Mouse (Mus musculus) midbrain, embryonic 14.5 days (tissue): ENCODE measurements at regions not wholly inside any gene's neighbourhood (a gene's known extent, or its start where the extent isn't known, plus 50 kb on each side); places are given as distances from the start of the nearest gene placed in this dataset.

Experiments
- ATAC-seq: fragments of 200-750 bp; cut with Nextera tagmentation; 2 replicates; pipeline ENCODE4 v1.8.0; 2017; ENCODE audit warnings: moderate number of reproducible peaks, moderate library complexity; ENCODE audit not compliant: low FRiP score, low TSS enrichment
- DNase-seq: peaks from one replicate; pipeline ENCODE4 v3.0.0-alpha.2; 2015
- H3K27ac ChIP-seq: fragments of 300-500 bp; sonication (generic); replicated peaks from 2 replicates; pipeline ENCODE4 v1.5.1; 2014; ENCODE audit warnings: mild to moderate bottlenecking, low read depth, low read length, moderate library complexity
- H3K27me3 ChIP-seq: fragments of 300-500 bp; sonication (generic); 2 replicates; pipeline ENCODE4 v1.6.1; 2014; ENCODE audit warnings: low read length, control low read depth, mixed read lengths; ENCODE audit not compliant: control insufficient read depth, insufficient read depth
- H3K36me3 ChIP-seq: fragments of 300-500 bp; sonication (generic); 2 replicates; pipeline ENCODE4 v1.6.1; 2014; ENCODE audit warnings: low read length, control low read depth; ENCODE audit not compliant: control insufficient read depth, insufficient read depth
- H3K4me1 ChIP-seq: fragments of 300-500 bp; sonication (generic); 2 replicates; pipeline ENCODE4 v1.6.1; 2014; ENCODE audit warnings: mild to moderate bottlenecking, antibody characterized with exemption, low read length, control low read depth; ENCODE audit not compliant: control insufficient read depth, insufficient read depth
- H3K4me2 ChIP-seq: fragments of 300-500 bp; sonication (generic); 2 replicates; pipeline ENCODE4 v1.6.1; 2014; ENCODE audit warnings: mild to moderate bottlenecking, low read length, moderate library complexity
- H3K4me3 ChIP-seq: fragments of 300-500 bp; sonication (generic); replicated peaks from 2 replicates; pipeline ENCODE4 v1.5.1; 2014; ENCODE audit warnings: low read depth, low read length
- H3K9ac ChIP-seq: fragments of 300-500 bp; sonication (generic); replicated peaks from 2 replicates; pipeline ENCODE4 v1.6.1; 2014; ENCODE audit warnings: mild to moderate bottlenecking, low read length, moderate library complexity
- H3K9me3 ChIP-seq: fragments of 300-500 bp; sonication (generic); 2 replicates; pipeline ENCODE4 v1.6.1; 2016; ENCODE audit warnings: low read length, control low read depth, mixed read lengths; ENCODE audit not compliant: control insufficient read depth
- WGBS: fragments of 180-500 bp; shearing (Covaris S2); extraction: QIAGEN DNeasy Blood & Tissue Kit; methylation state at CpG from one replicate; pipeline ENCODE4 v1.1.7; 2014; 5-methylcytosine and 5-hydroxymethylcytosine counted together

- Histone ChIP-seq H3K27me3 (no peaks in the 10 kb centered on the region), H3K4me3 (no peak overlapping the region), H3K4me1 (no peaks in the 10 kb centered on the region), H3K27ac (no peak overlapping the region), H3K4me2 (no peak overlapping the region), H3K9me3 (no peaks in the 10 kb centered on the region), H3K36me3 (no peaks in the 10 kb centered on the region), H3K9ac (no peak overlapping the region)
- ATAC-seq = no peak
- 92% methylated on average over 4 of the region's 4 CpGs for WGBS
- no peak for DNase-seq
Observed at GRCm38 (mm10) chr14:76850641-76851040, 185.9 kb upstream of the Ccdc122 start.

GRCm38 (mm10) chr14:76850051-76850450, 186.5 kb upstream of the Ccdc122 start:
- 41% methylated on average over 13 of the region's 13 CpGs for WGBS
- no peak for DNase-seq
- H3K4me2 ChIP-seq = no peak overlapping the region
- H3K36me3 ChIP-seq = no peaks in the 10 kb centered on the region
- H3K27ac ChIP-seq = no peak overlapping the region
- H3K27me3 ChIP-seq = no peaks in the 10 kb centered on the region
- no peaks in the 10 kb centered on the region for H3K4me1 ChIP-seq
- H3K4me3 ChIP-seq = no peak overlapping the region
- H3K9me3 ChIP-seq = no peaks in the 10 kb centered on the region
- ATAC-seq = no peak
- no peak overlapping the region for H3K9ac ChIP-seq

- Histone ChIP-seq H3K27ac (no peak overlapping the region), H3K27me3 (no peaks in the 10 kb centered on the region), H3K9ac (no peak overlapping the region), H3K4me3 (no peak overlapping the region), H3K36me3 (no peaks in the 10 kb centered on the region), H3K4me2 (no peak overlapping the region), H3K4me1 (no peaks in the 10 kb centered on the region), H3K9me3 (no peaks in the 10 kb centered on the region)
- ATAC-seq (no peak), DNase-seq (no peak)
- WGBS = 72% methylated on average over 6 of the region's 6 CpGs
Observed at GRCm38 (mm10) chr14:76849636-76850035, 186.9 kb upstream of the Ccdc122 start.

- Histone ChIP-seq H3K27ac (no peak overlapping the region), H3K27me3 (no peaks in the 10 kb centered on the region), H3K36me3 (no peaks in the 10 kb centered on the region), H3K4me3 (no peak overlapping the region), H3K4me2 (no peak overlapping the region), H3K9me3 (no peaks in the 10 kb centered on the region), H3K4me1 (no peaks in the 10 kb centered on the region), H3K9ac (no peak overlapping the region)
- 72% methylated on average over 3 of the region's 3 CpGs for WGBS
- DNase-seq = no peak
- no peak for ATAC-seq
Observed at GRCm38 (mm10) chr14:76849071-76849470, 187.5 kb upstream of the Ccdc122 start.

- Histone ChIP-seq H3K4me2 (no peak overlapping the region), H3K9ac (no peak overlapping the region), H3K27ac (no peak overlapping the region), H3K4me3 (no peak overlapping the region), H3K9me3 (no peaks in the 10 kb centered on the region), H3K36me3 (no peaks in the 10 kb centered on the region), H3K4me1 (no peaks in the 10 kb centered on the region), H3K27me3 (no peaks in the 10 kb centered on the region)
- no peak for ATAC-seq
- 86% methylated on average over 3 of the region's 3 CpGs for WGBS
- DNase-seq = no peak
Observed at GRCm38 (mm10) chr14:76845706-76846105, 190.9 kb upstream of the Ccdc122 start.

GRCm38 (mm10) chr14:76844717-76845116, 191.9 kb upstream of the Ccdc122 start:
- Histone ChIP-seq H3K27me3 (no peaks in the 10 kb centered on the region), H3K4me3 (no peak overlapping the region), H3K9me3 (no peaks in the 10 kb centered on the region), H3K4me1 (no peaks in the 10 kb centered on the region), H3K4me2 (no peak overlapping the region), H3K9ac (no peak overlapping the region), H3K36me3 (no peaks in the 10 kb centered on the region), H3K27ac (no peak overlapping the region)
- 86% methylated on average over 1 of the region's 1 CpGs for WGBS
- ATAC-seq (no peak), DNase-seq (no peak)

- no peak for ATAC-seq
Observed at GRCm38 (mm10) chr14:76837583-76838220, 198.9 kb upstream of the Ccdc122 start.

GRCm38 (mm10) chr14:76836926-76837516, 199.6 kb upstream of the Ccdc122 start:
- Histone ChIP-seq H3K9ac (no peak overlapping the region), H3K27me3 (no peaks in the 10 kb centered on the region), H3K9me3 (no peaks in the 10 kb centered on the region), H3K4me2 (no peak overlapping the region), H3K4me1 (peaks cover 4% of the 10 kb centered on the region; the same call in 1 of the 2 replicates), H3K4me3 (no peak overlapping the region), H3K36me3 (no peaks in the 10 kb centered on the region), H3K27ac (no peak overlapping the region)
- 57% methylated on average over 10 of the region's 10 CpGs for WGBS
- ATAC-seq = no peak
- peak; percentile 11 for DNase-seq

More at GRCm38 (mm10) chr14:76837583-76838220, 198.9 kb upstream of the Ccdc122 start:
- Histone ChIP-seq H3K4me1 (peaks cover 4% of the 10 kb centered on the region; the same call in 1 of the 2 replicates), H3K36me3 (no peaks in the 10 kb centered on the region), H3K27me3 (no peaks in the 10 kb centered on the region), H3K4me3 (no peak overlapping the region), H3K9ac (no peak overlapping the region), H3K9me3 (no peaks in the 10 kb centered on the region), H3K27ac (no peak overlapping the region), H3K4me2 (no peak overlapping the region)
- 94% methylated on average over 5 of the region's 5 CpGs for WGBS
- no peak for DNase-seq

- DNase-seq = no peak
- peaks cover 4% of the 10 kb centered on the region; the same call in 1 of the 2 replicates for H3K4me1 ChIP-seq
- WGBS = 93% methylated on average over 2 of the region's 2 CpGs
Observed at GRCm38 (mm10) chr14:76836271-76836670, 200.3 kb upstream of the Ccdc122 start.

More at GRCm38 (mm10) chr14:76836271-76836670, 200.3 kb upstream of the Ccdc122 start:
- no peak for ATAC-seq
- Histone ChIP-seq H3K36me3 (no peaks in the 10 kb centered on the region), H3K27ac (no peak overlapping the region), H3K27me3 (no peaks in the 10 kb centered on the region), H3K4me3 (no peak overlapping the region), H3K9me3 (no peaks in the 10 kb centered on the region), H3K4me2 (no peak overlapping the region), H3K9ac (no peak overlapping the region)
